Mouse (Mus musculus) heart, embryonic 13.5 days (tissue): ENCODE results near the gene Otos. TPM values are rescaled to one million over a fixed set of nuclear protein-coding genes. Genes with fewer than 3 reads are reported as not detected.
A peak's percentile ranks its signal among the peaks of the same experiment; 100 is the strongest.

Experiments used
- ATAC-seq: fragments of 200-750 bp; cut with Nextera tagmentation; 2 replicates; pipeline ENCODE4 v1.8.0; 2017; ENCODE audit warnings: moderate TSS enrichment; ENCODE audit not compliant: insufficient number of reproducible peaks, low FRiP score, low TSS enrichment; ENCODE audit errors: extremely low read depth
- H3K27ac ChIP-seq: fragments of 300-500 bp; sonication (generic); replicated peaks from 2 replicates; pipeline ENCODE4 v1.5.1; 2015; ENCODE audit warnings: moderate library complexity, mild to moderate bottlenecking, inconsistent platforms
- H3K27me3 ChIP-seq: fragments of 300-500 bp; sonication (generic); replicated peaks from 2 replicates; pipeline ENCODE4 v1.6.1; 2015; ENCODE audit warnings: mild to moderate bottlenecking, inconsistent platforms
- H3K36me3 ChIP-seq: fragments of 300-500 bp; sonication (generic); 2 replicates; pipeline ENCODE4 v1.6.1; 2015; ENCODE audit warnings: mild to moderate bottlenecking, inconsistent platforms
- H3K4me1 ChIP-seq: fragments of 300-500 bp; sonication (generic); 2 replicates; pipeline ENCODE4 v1.6.1; 2015; ENCODE audit warnings: inconsistent platforms
- H3K4me2 ChIP-seq: fragments of 300-500 bp; sonication (generic); 2 replicates; pipeline ENCODE4 v1.6.1; 2015; ENCODE audit warnings: inconsistent platforms, mild to moderate bottlenecking, moderate library complexity
- H3K4me3 ChIP-seq: fragments of 300-500 bp; sonication (generic); 2 replicates; pipeline ENCODE4 v1.5.1; 2015; ENCODE audit warnings: moderate library complexity, mild to moderate bottlenecking, inconsistent platforms
- H3K9ac ChIP-seq: fragments of 300-500 bp; sonication (generic); 2 replicates; pipeline ENCODE4 v1.6.1; 2015; ENCODE audit warnings: inconsistent platforms, mild to moderate bottlenecking, moderate library complexity
- H3K9me3 ChIP-seq: fragments of 300-500 bp; sonication (generic); 2 replicates; pipeline ENCODE4 v1.6.1; 2016; ENCODE audit warnings: inconsistent platforms
- WGBS: fragments of 180-500 bp; shearing (Covaris S2); methylation state at CpG from one replicate; pipeline ENCODE4 v1.1.7; 2015; ENCODE audit warnings: mixed read lengths; 5-methylcytosine and 5-hydroxymethylcytosine counted together
- polyA plus RNA-seq: library from polyadenylated mRNA; unstranded; fragments of >200 nt; fragmentation: Nextera tagmentation; extraction: Ambion mirVana; gene quantifications from 2 replicates; pipeline ENCODE4 v1.2.1, GENCODE M21; 2015

The Otos gene
- polyA plus RNA-seq = not detected in 2 replicates

DNA sequence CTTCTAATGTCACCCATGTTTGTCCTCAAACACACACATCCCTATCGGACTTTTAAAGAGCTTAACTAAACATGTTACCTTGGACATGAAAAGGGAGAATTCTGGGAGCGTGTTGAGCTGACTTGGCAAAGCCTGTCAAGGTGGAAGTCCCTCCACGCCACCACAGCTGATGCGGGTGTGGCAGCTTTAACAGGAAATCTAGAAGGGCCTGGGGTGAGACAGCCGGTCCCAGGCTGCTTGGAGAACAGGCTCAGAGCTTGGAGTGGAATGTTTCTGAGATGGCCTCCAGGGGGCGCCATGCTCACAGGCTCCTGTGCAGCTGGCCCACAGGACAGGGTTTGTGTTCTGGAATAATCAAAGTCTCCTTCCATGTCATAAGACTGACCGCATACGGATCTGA is at the start of gene Otos:
Otos (minus strand) TSS at position 169 of the 400 bp plus-strand sequence.
- H3K27ac ChIP-seq = no peak within 1 kb of the TSS
- H3K9ac ChIP-seq = no peak within 1 kb of the TSS
- no peak for ATAC-seq
- H3K9me3 ChIP-seq = no peaks in the 10 kb centered on the region
- H3K4me2 ChIP-seq = no peak within 1 kb of the TSS
- no peaks in the 10 kb centered on the region for H3K36me3 ChIP-seq
- WGBS = 21% methylated on average over 8 of the region's 8 CpGs
- H3K4me1 ChIP-seq = no peaks in the 10 kb centered on the region
- H3K27me3 ChIP-seq = peaks cover 75% of the 10 kb centered on the region
- H3K4me3 ChIP-seq = no peak within 1 kb of the TSS

- H3K36me3 ChIP-seq = no peaks in the 10 kb centered on the region
- H3K4me3 ChIP-seq = no peak overlapping the region
- WGBS = 28% methylated on average over 4 of the region's 4 CpGs
- H3K27me3 ChIP-seq = peaks cover 24% of the 10 kb centered on the region
- peaks cover 53% of the 10 kb centered on the region for H3K4me1 ChIP-seq
- H3K27ac ChIP-seq = no peak overlapping the region
- no peak overlapping the region for H3K4me2 ChIP-seq
- no peaks in the 10 kb centered on the region for H3K9me3 ChIP-seq
- no peak overlapping the region for H3K9ac ChIP-seq
- no peak for ATAC-seq
Measured at GRCm38 (mm10) chr1:92696848-92697247, 48.2 kb upstream of the Otos start.

- H3K4me2 ChIP-seq = no peak overlapping the region
- no peak overlapping the region for H3K27ac ChIP-seq
- 80% methylated on average over 5 of the region's 5 CpGs for WGBS
- no peak overlapping the region for H3K9ac ChIP-seq
- H3K9me3 ChIP-seq = no peaks in the 10 kb centered on the region
- ATAC-seq = no peak
- no peaks in the 10 kb centered on the region for H3K36me3 ChIP-seq
- H3K4me3 ChIP-seq = no peak overlapping the region
- peaks cover 43% of the 10 kb centered on the region for H3K4me1 ChIP-seq
- H3K27me3 ChIP-seq = peaks cover 29% of the 10 kb centered on the region
Measured at GRCm38 (mm10) chr1:92695751-92696150, 47.1 kb upstream of the Otos start.

- WGBS = 71% methylated on average over 3 of the region's 3 CpGs
- Histone ChIP-seq H3K4me1 (peaks cover 9% of the 10 kb centered on the region; the same call in 1 of the 2 replicates), H3K4me3 (no peak overlapping the region), H3K9ac (no peak overlapping the region), H3K27me3 (peaks cover 43% of the 10 kb centered on the region), H3K4me2 (no peak overlapping the region), H3K36me3 (no peaks in the 10 kb centered on the region), H3K9me3 (no peaks in the 10 kb centered on the region), H3K27ac (no peak overlapping the region)
- no peak for ATAC-seq
Measured at GRCm38 (mm10) chr1:92691166-92691844, 42.7 kb upstream of the Otos start.

DNA sequence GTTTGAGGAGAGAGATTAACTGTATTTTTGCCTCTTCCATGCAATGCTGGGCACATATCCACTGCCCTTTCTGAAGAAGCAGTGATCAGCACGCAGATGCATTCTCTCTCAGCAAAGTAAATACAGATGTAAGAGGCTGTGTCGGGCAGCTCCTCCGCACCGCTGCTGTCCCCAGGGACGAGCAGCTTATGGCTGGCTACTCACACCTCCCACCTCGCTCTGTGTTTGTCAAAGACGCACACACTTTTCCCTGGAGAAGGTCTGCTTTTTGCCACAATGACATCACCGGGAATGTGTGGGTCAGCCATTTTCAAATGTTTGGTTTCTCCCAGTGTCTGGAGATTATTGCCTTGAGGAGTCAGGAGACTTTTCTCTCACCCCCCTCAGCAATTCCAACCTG is 38.4 kb upstream of the Otos start:
- no peak for ATAC-seq

GRCm38 (mm10) chr1:92683151-92683550 is 34.5 kb upstream of the Otos start:
- WGBS = 81% methylated on average over 8 of the region's 8 CpGs
- Histone ChIP-seq H3K27ac (no peak overlapping the region), H3K27me3 (peaks cover 17% of the 10 kb centered on the region), H3K9ac (no peak overlapping the region), H3K4me2 (no peak overlapping the region), H3K4me1 (peaks cover 8% of the 10 kb centered on the region; the same call in 1 of the 2 replicates), H3K4me3 (no peak overlapping the region), H3K36me3 (no peaks in the 10 kb centered on the region), H3K9me3 (no peaks in the 10 kb centered on the region)
- ATAC-seq = no peak

More for the DNA sequence above, 38.4 kb upstream of the Otos start:
- Histone ChIP-seq H3K27me3 (peaks cover 28% of the 10 kb centered on the region), H3K27ac (no peak overlapping the region), H3K4me1 (no peaks in the 10 kb centered on the region; the same call in 1 of the 2 replicates), H3K36me3 (no peaks in the 10 kb centered on the region), H3K4me3 (no peak overlapping the region), H3K9me3 (no peaks in the 10 kb centered on the region), H3K4me2 (no peak overlapping the region), H3K9ac (no peak overlapping the region)
- 42% methylated on average over 8 of the region's 8 CpGs for WGBS

GRCm38 (mm10) chr1:92680668-92681603 is 32.3 kb upstream of the Otos start:
- 45% methylated on average over 16 of the region's 16 CpGs for WGBS
- Histone ChIP-seq H3K9me3 (no peaks in the 10 kb centered on the region), H3K4me1 (peaks cover 15% of the 10 kb centered on the region), H3K4me3 (no peak overlapping the region), H3K27me3 (peaks cover 17% of the 10 kb centered on the region), H3K9ac (no peak overlapping the region), H3K27ac (no peak overlapping the region), H3K36me3 (no peaks in the 10 kb centered on the region), H3K4me2 (0 out of 2 replicates have a peak overlapping the region, but pooled peaks have one; percentile 27)
- ATAC-seq = no peak

DNA sequence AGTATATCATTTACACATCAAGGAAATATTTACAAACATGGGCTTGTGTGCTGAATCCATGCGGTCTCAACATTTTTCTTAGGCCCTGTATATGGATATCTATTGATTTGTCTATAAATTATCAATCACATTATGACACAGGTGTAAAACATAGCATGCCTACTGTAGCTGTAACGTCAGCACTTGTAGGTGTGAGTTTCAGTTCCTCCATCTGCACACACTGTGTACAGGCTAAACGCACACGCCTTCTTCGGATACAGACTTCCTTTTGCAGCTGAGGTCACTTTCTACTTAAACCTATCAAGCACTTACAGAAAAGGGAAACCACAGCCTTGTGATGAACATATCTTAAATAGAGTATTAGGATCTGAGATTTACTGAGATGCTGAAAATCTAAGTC is 30.1 kb upstream of the Otos start:
- Histone ChIP-seq H3K4me3 (no peak overlapping the region), H3K9me3 (no peaks in the 10 kb centered on the region), H3K4me2 (no peak overlapping the region), H3K27ac (no peak overlapping the region), H3K36me3 (no peaks in the 10 kb centered on the region), H3K9ac (no peak overlapping the region), H3K4me1 (peaks cover 18% of the 10 kb centered on the region), H3K27me3 (peaks cover 30% of the 10 kb centered on the region)
- no peak for ATAC-seq
- WGBS = 80% methylated on average over 5 of the region's 5 CpGs

DNA sequence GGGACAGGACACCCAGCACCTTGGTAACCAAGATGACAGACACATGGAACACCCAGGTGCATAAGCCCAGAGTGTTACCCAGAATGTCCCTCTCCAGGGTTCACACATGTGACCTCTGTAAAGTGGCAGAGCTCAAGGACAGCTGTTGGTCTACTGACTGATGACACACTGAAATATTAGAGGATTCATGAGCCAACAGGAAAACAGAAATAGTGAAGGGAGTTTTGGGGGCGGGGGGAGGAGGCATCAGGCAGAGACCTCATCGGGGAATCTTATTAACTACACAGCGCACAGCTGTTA is 28.0 kb upstream of the Otos start:
- ATAC-seq = no peak
- Histone ChIP-seq H3K36me3 (no peaks in the 10 kb centered on the region), H3K9me3 (no peaks in the 10 kb centered on the region), H3K4me1 (peaks cover 18% of the 10 kb centered on the region), H3K4me2 (no peak overlapping the region), H3K27ac (no peak overlapping the region), H3K4me3 (no peak overlapping the region), H3K27me3 (peaks cover 36% of the 10 kb centered on the region), H3K9ac (no peak overlapping the region)
- 80% methylated on average over 3 of the region's 3 CpGs for whole genome bisulfite sequencing

GRCm38 (mm10) chr1:92675932-92676675 is 27.5 kb upstream of the Otos start:
- peaks cover 18% of the 10 kb centered on the region for H3K4me1 ChIP-seq
- ATAC-seq = no peak
- H3K4me2 ChIP-seq = no peak overlapping the region
- no peak overlapping the region for H3K9ac ChIP-seq
- no peaks in the 10 kb centered on the region for H3K36me3 ChIP-seq
- no peaks in the 10 kb centered on the region for H3K9me3 ChIP-seq
- H3K27me3 ChIP-seq = peaks cover 36% of the 10 kb centered on the region
- 61% methylated on average over 10 of the region's 10 CpGs for WGBS
- H3K27ac ChIP-seq = no peak overlapping the region
- no peak overlapping the region for H3K4me3 ChIP-seq

DNA sequence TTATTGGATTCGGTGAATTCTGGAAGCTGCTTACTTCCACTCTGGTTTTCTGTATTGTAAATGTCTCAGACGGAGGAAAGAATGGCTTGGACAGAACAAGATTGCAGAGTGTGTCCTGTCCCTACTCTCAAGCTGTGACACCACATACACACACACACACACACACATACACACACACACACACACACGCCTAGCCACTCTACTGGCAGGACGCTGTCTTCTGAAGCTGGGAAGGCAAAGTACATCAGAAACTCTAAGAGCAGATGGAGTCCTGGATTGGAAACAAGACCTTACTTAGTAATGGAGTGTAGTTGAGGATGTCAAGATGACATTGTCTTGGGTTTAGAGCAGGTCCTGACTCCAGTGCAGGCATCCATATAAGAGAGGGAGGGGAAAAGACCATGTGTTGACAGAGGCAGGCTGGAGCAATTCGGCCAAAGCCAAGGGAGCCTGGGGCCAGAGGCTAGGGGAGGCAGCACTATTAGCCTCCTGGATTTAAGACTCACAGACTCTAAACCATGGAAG is 24.7 kb upstream of the Otos start:
- no peak overlapping the region for H3K27ac ChIP-seq
- no peak overlapping the region for H3K4me2 ChIP-seq
- 74% methylated on average over 5 of the region's 5 CpGs for WGBS
- peaks cover 10% of the 10 kb centered on the region for H3K4me1 ChIP-seq
- no peak overlapping the region for H3K4me3 ChIP-seq
- no peaks in the 10 kb centered on the region for H3K36me3 ChIP-seq
- H3K27me3 ChIP-seq = peaks cover 25% of the 10 kb centered on the region; the same call in 1 of the 2 replicates
- no peak overlapping the region for H3K9ac ChIP-seq
- no peak for ATAC-seq
- H3K9me3 ChIP-seq = no peaks in the 10 kb centered on the region; the same call in 1 of the 2 replicates
